Mouse (Mus musculus): Measurements from ENCODE around the gene Armh3. TPM values are rescaled to one million over a fixed set of nuclear protein-coding genes. Genes with fewer than 3 reads are reported as not detected.

The Armh3 gene
- total and polyA plus RNA-seq, 3 experiments: 1.1 to 4.9 (median 1.9) TPM

DNA sequence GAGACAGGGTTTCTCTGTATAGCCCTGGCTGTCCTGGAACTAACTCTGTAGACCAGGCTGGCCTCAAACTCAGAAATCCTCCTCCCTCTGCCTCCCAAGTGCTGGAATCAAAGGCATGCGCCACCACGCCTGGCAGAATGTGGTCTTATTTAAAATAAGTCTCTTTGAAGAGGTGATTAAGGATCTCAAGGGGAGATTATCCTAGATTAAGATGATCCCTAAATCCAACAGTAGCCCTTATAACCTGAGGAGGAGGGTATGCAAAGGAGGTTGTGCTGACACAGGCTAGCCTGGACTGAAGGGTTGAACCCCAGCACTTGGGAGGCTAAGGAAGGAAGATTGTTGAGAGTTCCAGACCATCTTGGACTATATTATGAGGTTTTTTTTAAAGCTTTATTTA lies 17.7 kb upstream of the Armh3 start:
- Histone ChIP-seq H3K36me3 (replicated peaks in 1 of 2; ENCODE audit: control insufficient read depth in 1 of 2, insufficient read depth in 1 of 2, low read length in 1 of 2) (no peaks in the 10 kb centered on the region), H3K4me1 (ENCODE audit: control insufficient read depth in 1 of 2, insufficient read depth in 2 of 2) (no peaks in the 10 kb centered on the region), H3K4me2 (ENCODE audit: insufficient read depth, low read depth, poor library complexity, severe bottlenecking) (no peak overlapping the region), H3K9ac (ENCODE audit: insufficient read depth, low read depth) (no peak overlapping the region), H3K9me3 (replicated peaks; ENCODE audit: low read length) (no peaks in the 10 kb centered on the region), H3K27ac (ENCODE audit: insufficient read depth, low read depth) (no peak overlapping the region), H3K79me2 (replicated peaks; ENCODE audit: control insufficient read depth, extremely low read depth, insufficient read depth, poor library complexity, severe bottlenecking) (no peaks in the 10 kb centered on the region), H3K27me3 (replicated peaks) (no peaks in the 10 kb centered on the region), H3K4me3 (replicated peaks in 1 of 3; ENCODE audit: low read depth in 2 of 3, low read length in 2 of 3, poor library complexity in 1 of 3) (no peak overlapping the region)
- no peak for DNase-seq (ENCODE audit: extremely low read depth)
- TF ChIP-seq RAD21 (IDR thresholded peaks at IDR 0.05; ENCODE audit: low read depth, low read length) (no peak), RCOR1 (conservative IDR thresholded peaks at IDR 0.05; ENCODE audit: low read depth, low read length) (no peak), ELF1 (IDR thresholded peaks at IDR 0.05; ENCODE audit: low read depth, low read length) (no peak), POLR2AphosphoS2 (IDR thresholded peaks at IDR 0.05; ENCODE audit: low read depth, low read length) (no peak), MXI1 (IDR thresholded peaks at IDR 0.05; ENCODE audit: low read depth, low read length) (no peak), MAZ (IDR thresholded peaks at IDR 0.05; ENCODE audit: low read depth, low read length) (no peak), HCFC1 (IDR thresholded peaks at IDR 0.05; ENCODE audit: low read depth, low read length) (no peak)
- in situ Hi-C loops (cut with MboI; ENCODE audit: low pct_ligation_motif_present, low pct_unique_long_range_greater_than_20kb, low sequenced_read_pairs) (loop anchor here (25.0 kb wide), 1 partner anchor 454 kb away; the partner anchor contains the start of genes Gm17018 and Poll), dilution Hi-C loops (cut with MboI; ENCODE audit: extremely low pct_ligation_motif_present, extremely low pct_unique_long_range_greater_than_20kb, low sequenced_read_pairs) (no loop called here)

DNA sequence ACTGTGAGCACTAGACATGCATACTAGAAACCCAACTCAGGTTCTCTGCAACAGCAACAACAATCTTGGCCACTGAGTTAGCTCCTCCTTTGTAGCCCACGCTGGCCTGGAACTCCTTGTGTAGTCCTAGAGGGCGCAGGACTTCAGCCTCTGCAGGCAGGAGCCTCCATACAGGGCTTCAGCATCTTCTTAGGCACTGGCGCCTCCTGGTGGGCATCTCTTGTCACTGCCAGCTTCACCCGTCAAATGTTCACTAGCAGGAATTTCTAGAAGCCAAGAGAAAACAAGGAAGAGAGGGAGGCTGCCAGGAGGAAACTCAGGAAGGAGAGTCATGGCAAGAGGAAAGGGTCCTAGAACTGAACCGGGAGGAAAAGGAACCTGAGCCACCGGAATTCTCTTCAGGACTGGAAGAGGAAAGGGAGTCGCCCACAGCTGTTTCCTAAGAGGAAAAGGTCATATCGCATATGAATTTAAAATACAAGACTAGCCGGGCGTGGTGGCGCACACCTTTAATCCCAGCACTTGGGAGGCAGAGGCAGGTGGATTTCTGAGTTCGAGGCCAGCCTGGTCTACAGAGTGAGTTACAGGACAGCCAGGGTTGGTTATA lies 16.4 kb upstream of the Armh3 start:
- no peak overlapping the region for H3K27ac ChIP-seq (ENCODE audit: insufficient read depth, low read depth)
- H3K79me2 ChIP-seq (replicated peaks; ENCODE audit: control insufficient read depth, extremely low read depth, insufficient read depth, poor library complexity, severe bottlenecking): no peaks in the 10 kb centered on the region
- no peaks in the 10 kb centered on the region for H3K9me3 ChIP-seq (replicated peaks; ENCODE audit: low read length)
- DNase-seq (ENCODE audit: extremely low read depth): peak; percentile 88
- H3K9ac ChIP-seq (ENCODE audit: insufficient read depth, low read depth): no peak overlapping the region; the same call in 1 of the 2 replicates
- peak overlapping the region; percentile 58; the same call in 1 of the 2 replicates for H3K4me2 ChIP-seq (ENCODE audit: insufficient read depth, low read depth, poor library complexity, severe bottlenecking)
- dilution Hi-C loops (cut with MboI; ENCODE audit: extremely low pct_ligation_motif_present, extremely low pct_unique_long_range_greater_than_20kb, low sequenced_read_pairs): no loop called here
- H3K4me1 ChIP-seq (ENCODE audit: control insufficient read depth in 1 of 2, insufficient read depth in 2 of 2): no peaks in the 10 kb centered on the region
- no peaks in the 10 kb centered on the region for H3K27me3 ChIP-seq (replicated peaks)
- no peaks in the 10 kb centered on the region for H3K36me3 ChIP-seq (replicated peaks in 1 of 2; ENCODE audit: control insufficient read depth in 1 of 2, insufficient read depth in 1 of 2, low read length in 1 of 2)
- no peak overlapping the region for H3K4me3 ChIP-seq (replicated peaks in 1 of 3; ENCODE audit: low read depth in 2 of 3, low read length in 2 of 3, poor library complexity in 1 of 3)
- in situ Hi-C loops (cut with MboI; ENCODE audit: low pct_ligation_motif_present, low pct_unique_long_range_greater_than_20kb, low sequenced_read_pairs): loop anchor here (25.0 kb wide), 1 partner anchor 452 kb away; the partner anchor contains the start of genes Gm17018 and Poll
- no peak for TF ChIP-seq USF2 (conservative IDR thresholded peaks at IDR 0.05; ENCODE audit: low read depth, low read length)
- no peak for TF ChIP-seq PAX5 (IDR thresholded peaks at IDR 0.05; ENCODE audit: low read length)
- no peak for TF ChIP-seq SIN3A (IDR thresholded peaks at IDR 0.05; ENCODE audit: low read length)
- no peak for TF ChIP-seq RCOR1 (conservative IDR thresholded peaks at IDR 0.05; ENCODE audit: low read depth, low read length)
- no peak for TF ChIP-seq MAX (IDR thresholded peaks at IDR 0.05; ENCODE audit: low read length)
- TF ChIP-seq MXI1 (IDR thresholded peaks at IDR 0.05; ENCODE audit: low read depth, low read length): no peak
- no peak for TF ChIP-seq ZMIZ1 (IDR thresholded peaks at IDR 0.05; ENCODE audit: low read depth, low read length)
- TF ChIP-seq KAT2A (IDR thresholded peaks at IDR 0.05; ENCODE audit: insufficient replicate concordance, low read length): no peak
- no peak for TF ChIP-seq MAFK (IDR thresholded peaks at IDR 0.05; ENCODE audit: insufficient replicate concordance, low read length)
- TF ChIP-seq EP300 (IDR thresholded peaks at IDR 0.05; ENCODE audit: low read length): no peak
- peak; percentile 65; the same call in 1 of the 2 replicates for TF ChIP-seq NELFE (IDR thresholded peaks at IDR 0.05; ENCODE audit: low read depth, low read length)
- peak; percentile 81 for TF ChIP-seq ZC3H11A (IDR thresholded peaks at IDR 0.05; ENCODE audit: low read depth, low read length)
- no peak for TF ChIP-seq ZKSCAN1 (IDR thresholded peaks at IDR 0.05; ENCODE audit: borderline replicate concordance, low read depth, low read length)
- TF ChIP-seq HCFC1 (IDR thresholded peaks at IDR 0.05; ENCODE audit: low read depth, low read length): no peak
- TF ChIP-seq RAD21 (IDR thresholded peaks at IDR 0.05; ENCODE audit: low read depth, low read length): no peak; the same call in none of the 2 replicates
- no peak for TF ChIP-seq TCF12 (IDR thresholded peaks at IDR 0.05; ENCODE audit: low read depth, low read length)
- peak; percentile 27; the same call in 1 of the 2 replicates for TF ChIP-seq MYC (IDR thresholded peaks at IDR 0.05; ENCODE audit: low read depth, low read length)
- TF ChIP-seq BHLHE40 (IDR thresholded peaks at IDR 0.05; ENCODE audit: low read depth, low read length): no peak
- no peak for TF ChIP-seq NRF1 (IDR thresholded peaks at IDR 0.05; ENCODE audit: low read depth, low read length)
- no peak for TF ChIP-seq JUND (conservative IDR thresholded peaks at IDR 0.05; ENCODE audit: low read depth, low read length)
- TF ChIP-seq ETS1 (conservative IDR thresholded peaks at IDR 0.05; ENCODE audit: low read depth, low read length): no peak
- TF ChIP-seq TBP (conservative IDR thresholded peaks at IDR 0.05; ENCODE audit: low read depth, low read length): no peak
- no peak for TF ChIP-seq JUN (IDR thresholded peaks at IDR 0.05; ENCODE audit: insufficient read depth, low read depth, low read length)
- TF ChIP-seq ZNF384 (IDR thresholded peaks at IDR 0.05; ENCODE audit: low read depth, low read length): peak; percentile 28; the same call in 1 of the 2 replicates
- no peak for TF ChIP-seq POLR2AphosphoS2 (IDR thresholded peaks at IDR 0.05; ENCODE audit: low read depth, low read length)
- 0 out of 2 replicates have a peak, but pooled peaks have one; percentile 21 for TF ChIP-seq ELF1 (IDR thresholded peaks at IDR 0.05; ENCODE audit: low read depth, low read length)
- TF ChIP-seq CTCF (conservative IDR thresholded peaks at IDR 0.05 in 1 of 2, IDR thresholded peaks at IDR 0.05 in 1 of 2; ENCODE audit: low read depth in 2 of 2, low read length in 2 of 2): peak; percentile 86 to 100
- TF ChIP-seq CHD1 (IDR thresholded peaks at IDR 0.05; ENCODE audit: low read depth, low read length): no peak
- no peak for TF ChIP-seq UBTF (IDR thresholded peaks at IDR 0.05; ENCODE audit: low read depth, low read length)
- no peak for TF ChIP-seq POLR2A (IDR thresholded peaks at IDR 0.05; ENCODE audit: low read depth, low read length)

All from CH12.LX (cell line).